Mouse (Mus musculus): ENCODE measurements around the gene Sct.

Gene Sct

DNA sequence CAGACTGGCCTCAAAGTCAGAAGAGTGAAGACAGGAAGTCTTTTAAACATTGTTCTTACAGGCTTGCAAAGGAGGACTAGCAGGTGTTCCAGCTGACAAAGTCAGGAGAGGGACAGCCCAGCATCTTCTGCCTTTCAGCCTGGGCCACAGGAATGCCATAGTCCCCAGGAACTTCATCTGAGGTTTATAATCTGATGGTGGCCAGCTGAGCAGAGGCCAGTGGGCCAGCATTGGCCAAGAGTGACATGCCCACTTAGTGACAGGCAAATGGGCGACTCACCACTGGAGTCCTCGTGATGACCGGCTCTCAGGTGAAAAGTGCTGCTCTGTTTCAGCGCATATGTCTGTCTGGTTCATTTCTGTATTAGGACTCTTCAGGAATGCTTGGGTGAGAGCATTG lies 48.4 kb downstream of the Sct start:
- DNase-seq (ENCODE audit: low read depth, low spot score): no peak

DNA sequence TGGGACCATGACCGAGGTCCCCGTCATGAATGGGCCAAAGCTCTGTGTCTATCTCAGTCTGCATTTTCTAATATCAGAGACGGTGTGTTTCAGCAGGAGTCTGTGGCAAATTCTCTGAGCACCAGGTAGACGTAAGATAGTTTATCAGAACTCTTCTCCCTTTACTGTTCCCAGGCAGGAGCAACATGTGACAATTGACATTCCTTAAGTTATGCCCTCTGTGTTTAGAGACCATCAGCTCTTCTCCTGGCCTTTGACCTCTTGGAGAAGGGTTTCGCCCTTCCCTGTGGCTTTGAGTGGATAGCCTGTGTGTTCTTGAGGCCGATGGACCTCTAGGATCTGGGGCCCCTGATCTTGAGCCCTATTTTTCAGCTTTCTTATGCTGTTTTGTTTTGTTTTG lies 49.2 kb downstream of the Sct start:
- no peak for DNase-seq (ENCODE audit: low read depth, low spot score)

Data from brain, embryonic 18.5 days (tissue).